Mouse (Mus musculus) limb, embryonic 15.5 days (tissue): ENCODE data around the gene Tekt5. TPM values are rescaled to one million over a fixed set of nuclear protein-coding genes. Genes with fewer than 3 reads are reported as not detected.

ENCODE experiments used
- ATAC-seq: fragments of 200-750 bp; cut with Nextera tagmentation; 2 replicates; pipeline ENCODE4 v1.8.0; 2017; ENCODE audit warnings: low read depth, moderate TSS enrichment; ENCODE audit not compliant: insufficient number of reproducible peaks, low FRiP score, low TSS enrichment
- H3K27ac ChIP-seq: fragments of 300-500 bp; sonication (generic); 2 replicates; pipeline ENCODE4 v1.5.1; 2015; ENCODE audit warnings: moderate library complexity, mild to moderate bottlenecking, inconsistent platforms
- H3K27me3 ChIP-seq: fragments of 300-500 bp; sonication (generic); 2 replicates; pipeline ENCODE4 v1.6.1; 2015; ENCODE audit warnings: inconsistent platforms
- H3K36me3 ChIP-seq: fragments of 300-500 bp; sonication (generic); 2 replicates; pipeline ENCODE4 v1.6.1; 2015; ENCODE audit warnings: inconsistent platforms
- H3K4me1 ChIP-seq: fragments of 300-500 bp; sonication (generic); 2 replicates; pipeline ENCODE4 v1.6.1; 2015; ENCODE audit warnings: inconsistent platforms
- H3K4me2 ChIP-seq: fragments of 300-500 bp; sonication (generic); 2 replicates; pipeline ENCODE4 v1.6.1; 2015; ENCODE audit warnings: mild to moderate bottlenecking, inconsistent platforms
- H3K4me3 ChIP-seq: fragments of 300-500 bp; sonication (generic); 2 replicates; pipeline ENCODE4 v1.5.1; 2015; ENCODE audit warnings: mild to moderate bottlenecking, inconsistent platforms
- H3K9ac ChIP-seq: fragments of 300-500 bp; sonication (generic); 2 replicates; pipeline ENCODE4 v1.6.1; 2015; ENCODE audit warnings: inconsistent platforms
- H3K9me3 ChIP-seq: fragments of 300-500 bp; sonication (generic); 2 replicates; pipeline ENCODE4 v1.6.1; 2016; ENCODE audit warnings: inconsistent platforms
- WGBS: fragments of 180-500 bp; shearing (Covaris S2); methylation state at CpG from one replicate; pipeline ENCODE4 v1.1.7; 2015; 5-methylcytosine and 5-hydroxymethylcytosine counted together
- polyA plus RNA-seq: library from polyadenylated mRNA; unstranded; fragments of >200 nt; fragmentation: Nextera tagmentation; extraction: Ambion mirVana; gene quantifications from 2 replicates; pipeline ENCODE4 v1.2.1, GENCODE M21; 2015

The Tekt5 gene
- polyA plus RNA-seq, 1 experiment from 2014 or later: 1.6 TPM

DNA sequence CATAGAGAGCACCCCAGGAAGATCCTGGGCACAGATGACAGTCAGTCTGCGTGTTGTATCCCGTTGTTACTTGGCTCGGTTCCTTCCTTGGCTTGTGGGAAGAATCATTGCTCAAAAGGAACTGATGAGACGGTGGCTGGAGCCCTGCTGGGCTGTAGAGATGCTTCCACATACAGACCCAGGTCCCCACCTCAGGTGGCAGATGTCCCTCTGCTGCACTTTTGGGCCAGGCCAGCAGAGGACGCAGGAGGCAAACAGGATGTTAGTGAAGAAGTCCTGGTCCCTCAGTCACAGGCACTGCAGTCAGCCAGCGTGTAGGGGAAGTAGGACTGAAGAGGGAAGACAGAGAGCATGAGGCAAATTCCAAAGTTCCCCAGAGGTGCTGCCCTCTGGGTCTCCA, 20.7 kb upstream of the Tekt5 start:
- H3K9ac ChIP-seq: no peak overlapping the region
- H3K27ac ChIP-seq: no peak overlapping the region
- ATAC-seq: no peak
- no peaks in the 10 kb centered on the region for H3K9me3 ChIP-seq
- H3K36me3 ChIP-seq: peaks cover 72% of the 10 kb centered on the region
- no peaks in the 10 kb centered on the region for H3K27me3 ChIP-seq
- H3K4me1 ChIP-seq: peaks cover 10% of the 10 kb centered on the region
- WGBS: 73% methylated on average over 6 of the region's 6 CpGs
- no peak overlapping the region for H3K4me3 ChIP-seq
- no peak overlapping the region for H3K4me2 ChIP-seq

DNA sequence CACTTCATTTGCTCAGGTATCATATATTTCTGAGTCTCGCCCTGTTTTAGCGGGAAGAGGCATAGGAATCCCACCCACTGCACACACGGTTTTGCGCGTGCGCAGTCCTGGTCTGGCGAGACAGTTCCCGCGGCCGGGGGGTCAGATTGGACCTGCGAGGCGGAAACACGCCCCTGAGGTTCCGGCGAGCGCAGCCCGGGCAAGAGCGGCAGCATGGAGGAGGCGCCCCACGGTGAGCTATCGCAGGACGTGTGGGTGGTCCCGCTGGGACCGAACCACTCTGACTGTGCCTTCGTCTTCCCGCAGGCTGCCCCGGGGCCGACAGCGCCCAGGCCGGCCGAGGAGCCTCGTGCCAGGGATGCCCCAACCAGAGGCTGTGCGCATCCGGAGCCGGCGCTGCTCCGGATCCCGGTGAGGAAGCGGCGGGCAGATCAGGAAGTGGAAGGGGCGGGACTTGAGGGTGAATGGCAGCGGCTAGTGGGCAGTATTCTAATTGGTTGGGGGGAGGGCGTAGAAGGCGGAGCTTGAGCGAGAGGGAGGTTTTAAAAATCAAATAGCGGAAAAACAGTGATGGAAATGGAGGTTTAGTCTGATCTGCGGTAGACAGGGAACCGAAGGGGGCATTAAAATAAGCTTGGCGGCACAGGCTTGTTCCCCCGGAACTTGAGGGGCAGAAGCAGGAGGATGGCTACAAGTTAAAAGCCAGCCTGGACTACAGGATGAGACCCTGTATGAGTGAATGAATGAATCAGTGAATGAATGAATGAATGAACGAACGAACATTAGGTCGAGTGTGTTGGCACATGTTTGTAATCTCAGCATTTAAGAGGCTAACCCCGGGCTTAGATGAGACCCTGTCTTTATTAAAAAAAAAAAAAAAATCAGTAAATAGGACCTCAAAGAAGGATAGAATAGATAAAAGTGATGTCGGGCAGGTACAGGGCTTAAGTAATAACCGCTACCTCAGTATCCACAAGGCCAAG, 16.8 kb upstream of the Tekt5 start, which contains the start of gene Nubp1:
Nubp1 (plus strand) TSS at position 185 of the 983 bp plus-strand sequence.
- H3K4me3 ChIP-seq: peak within 1 kb of the TSS; percentile 88
- H3K4me1 ChIP-seq: peaks cover 10% of the 10 kb centered on the region
- 3% methylated on average over 56 of the region's 56 CpGs for WGBS
- peak within 1 kb of the TSS; percentile 79 for H3K9ac ChIP-seq
- peak within 1 kb of the TSS; percentile 95 for H3K27ac ChIP-seq
- ATAC-seq: peak; percentile 94
- no peaks in the 10 kb centered on the region for H3K9me3 ChIP-seq
- H3K4me2 ChIP-seq: peak within 1 kb of the TSS; percentile 73
- peaks cover 38% of the 10 kb centered on the region for H3K36me3 ChIP-seq
- H3K27me3 ChIP-seq: no peaks in the 10 kb centered on the region

DNA sequence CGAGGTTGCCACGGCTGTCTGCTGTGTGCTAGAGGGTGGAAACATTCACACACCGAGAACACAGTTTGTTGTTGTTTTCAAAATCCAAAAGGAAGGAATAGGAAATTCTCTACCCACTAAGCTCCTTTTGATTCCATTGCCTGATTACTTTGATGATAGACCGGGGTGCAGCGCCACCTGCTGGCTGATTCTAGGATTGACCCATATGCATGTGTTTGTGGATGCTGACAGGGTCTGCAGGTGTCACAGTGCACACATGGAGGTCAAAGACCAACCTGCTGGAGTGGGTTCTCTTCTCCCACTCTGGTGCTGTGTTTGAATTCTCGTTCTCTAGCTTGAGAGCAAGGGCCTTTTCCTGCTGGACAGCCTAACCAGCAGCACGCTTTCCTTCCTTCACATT, 3.9 kb upstream of the Tekt5 start:
- H3K36me3 ChIP-seq: no peaks in the 10 kb centered on the region
- no peak overlapping the region for H3K4me3 ChIP-seq
- no peaks in the 10 kb centered on the region for H3K9me3 ChIP-seq
- peaks cover 12% of the 10 kb centered on the region for H3K27me3 ChIP-seq
- H3K27ac ChIP-seq: no peak overlapping the region
- H3K4me1 ChIP-seq: peaks cover 8% of the 10 kb centered on the region
- no peak overlapping the region for H3K9ac ChIP-seq
- no peak overlapping the region for H3K4me2 ChIP-seq
- WGBS: 34% methylated on average over 7 of the region's 7 CpGs
- ATAC-seq: no peak

DNA sequence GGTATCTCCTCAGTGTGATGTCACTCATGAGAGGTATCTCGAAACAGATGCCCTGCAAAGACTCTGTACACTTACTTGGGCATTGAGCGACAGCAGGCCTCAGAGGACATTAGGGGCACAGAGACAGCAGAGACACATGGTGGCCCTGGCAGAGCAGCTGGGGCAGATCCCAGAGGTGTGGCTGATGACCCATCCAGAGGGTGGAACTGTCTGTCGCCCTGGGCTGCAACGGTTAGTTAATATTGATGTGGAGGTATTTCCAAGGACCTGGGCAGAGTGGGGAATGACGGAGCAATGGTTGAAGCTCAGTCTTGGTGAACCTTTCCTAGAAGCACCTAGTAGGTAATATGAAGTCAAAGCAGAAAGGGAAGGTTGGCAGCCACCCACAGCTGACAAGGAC, 3.5 kb upstream of the Tekt5 start:
- Histone ChIP-seq H3K9me3 (no peaks in the 10 kb centered on the region), H3K27ac (no peak overlapping the region), H3K9ac (no peak overlapping the region), H3K4me2 (no peak overlapping the region), H3K27me3 (peaks cover 15% of the 10 kb centered on the region), H3K4me3 (no peak overlapping the region), H3K4me1 (peaks cover 8% of the 10 kb centered on the region), H3K36me3 (no peaks in the 10 kb centered on the region)
- 71% methylated on average over 5 of the region's 5 CpGs for WGBS
- no peak for ATAC-seq

DNA sequence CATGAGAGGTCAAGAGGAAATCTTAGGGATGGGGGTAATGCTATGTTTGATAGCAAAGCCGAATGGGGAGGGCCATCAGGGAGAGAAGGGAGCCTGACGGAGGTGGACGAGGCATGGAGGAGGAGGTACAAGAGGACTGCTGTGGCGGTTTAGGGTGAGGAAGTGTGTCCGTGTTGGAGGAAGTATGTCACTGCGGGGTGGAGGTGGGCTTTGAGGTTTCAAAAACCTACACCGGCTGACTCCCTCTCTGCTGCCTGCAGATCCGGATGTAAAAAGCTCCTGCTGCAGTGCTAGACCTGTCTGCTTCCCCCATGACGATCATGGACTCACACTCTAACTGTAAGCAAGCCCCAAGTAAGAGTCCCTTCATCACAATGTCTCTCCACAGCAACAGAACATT, 2.7 kb downstream of the Tekt5 start:
- Histone ChIP-seq H3K27ac (no peak overlapping the region), H3K36me3 (no peaks in the 10 kb centered on the region), H3K9ac (no peak overlapping the region), H3K4me2 (no peak overlapping the region), H3K9me3 (no peaks in the 10 kb centered on the region), H3K27me3 (peaks cover 15% of the 10 kb centered on the region), H3K4me3 (no peak overlapping the region), H3K4me1 (peaks cover 8% of the 10 kb centered on the region)
- WGBS: 81% methylated on average over 9 of the region's 9 CpGs
- ATAC-seq: no peak

DNA sequence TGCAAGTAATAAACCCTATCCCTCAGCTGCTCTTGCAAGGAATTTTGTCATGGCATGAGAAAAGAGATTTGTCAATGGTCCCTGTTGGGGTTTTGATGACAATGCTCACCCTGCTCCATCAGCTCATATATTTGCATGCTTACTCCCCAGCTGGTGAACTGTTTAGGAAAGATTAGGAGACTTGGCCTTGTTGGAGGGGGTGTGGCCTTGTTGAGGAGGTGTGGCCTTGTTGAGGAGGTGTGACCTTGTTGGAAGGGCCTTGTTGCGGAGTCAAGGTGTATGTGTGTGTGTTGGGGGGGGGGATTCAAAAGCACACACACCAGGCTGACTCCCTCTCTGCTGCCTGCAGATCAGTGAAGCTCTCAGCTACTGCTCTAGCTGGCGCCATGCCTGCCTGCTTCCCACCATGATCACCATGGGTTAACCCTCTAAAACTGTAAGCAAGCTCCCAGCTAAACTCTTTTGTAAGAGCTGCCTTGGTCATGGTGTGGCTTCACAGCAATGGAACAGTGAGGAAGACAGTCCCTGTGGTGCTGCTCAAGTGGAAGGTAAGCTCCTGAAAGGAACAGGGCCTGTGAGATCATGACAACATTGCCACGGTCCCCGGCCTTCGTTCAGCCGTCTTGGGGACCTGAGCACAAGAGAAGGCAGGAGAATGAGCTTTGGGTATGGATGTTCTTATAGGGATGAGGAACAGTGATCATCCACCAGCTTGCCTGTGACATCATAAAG, 6.5 kb downstream of the Tekt5 start:
- Histone ChIP-seq H3K27me3 (no peaks in the 10 kb centered on the region), H3K4me3 (no peak overlapping the region), H3K36me3 (no peaks in the 10 kb centered on the region), H3K27ac (no peak overlapping the region), H3K9me3 (no peaks in the 10 kb centered on the region), H3K4me1 (no peaks in the 10 kb centered on the region), H3K4me2 (no peak overlapping the region), H3K9ac (no peak overlapping the region)
- 86% methylated on average over 6 of the region's 6 CpGs for WGBS
- ATAC-seq: no peak

DNA sequence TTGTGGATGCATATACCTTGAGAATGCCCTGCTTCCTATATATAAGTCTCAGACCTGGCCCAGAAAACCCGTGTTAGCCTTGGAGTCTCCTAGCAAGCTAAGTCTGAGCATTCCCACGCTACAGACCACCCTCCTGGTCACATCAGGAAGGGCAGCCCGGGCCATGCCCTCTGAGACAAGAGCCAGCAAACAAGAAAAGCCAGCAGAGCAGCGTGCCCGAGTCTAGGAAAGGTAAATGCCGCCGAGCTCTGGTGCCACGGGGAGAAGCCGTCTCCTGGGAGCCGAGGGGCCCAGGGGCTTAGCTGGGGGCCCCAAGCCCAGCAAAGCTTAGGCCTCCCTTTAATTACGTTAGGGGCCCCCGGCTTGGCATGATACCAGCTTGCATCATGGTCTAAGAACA, 10.0 kb downstream of the Tekt5 start:
- Histone ChIP-seq H3K27me3 (no peaks in the 10 kb centered on the region), H3K4me2 (no peak overlapping the region), H3K27ac (peak overlapping the region; percentile 62; the same call in 1 of the 2 replicates), H3K9ac (no peak overlapping the region), H3K9me3 (no peaks in the 10 kb centered on the region), H3K4me3 (no peak overlapping the region), H3K36me3 (no peaks in the 10 kb centered on the region), H3K4me1 (no peaks in the 10 kb centered on the region)
- no peak for ATAC-seq
- WGBS: 74% methylated on average over 12 of the region's 12 CpGs

DNA sequence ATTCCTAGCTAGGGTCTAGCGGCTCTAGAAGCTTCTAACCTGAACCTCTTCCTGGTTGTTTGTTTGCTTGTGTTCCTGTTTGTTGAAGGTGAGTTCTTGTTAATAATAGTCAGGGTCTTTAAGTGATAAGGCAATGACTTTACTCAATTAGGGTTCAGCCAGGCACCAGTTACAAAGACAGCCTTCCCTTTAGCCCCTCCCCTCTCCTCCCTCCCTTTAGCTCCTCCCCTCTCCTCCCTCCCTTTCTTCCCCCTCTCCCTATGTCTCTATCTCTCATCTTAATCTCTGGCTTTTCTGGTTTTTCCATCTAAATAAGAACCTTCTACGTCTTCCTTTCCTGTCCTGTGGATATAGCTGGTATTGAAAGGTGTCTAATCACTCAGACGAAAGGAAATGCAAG, 10.7 kb downstream of the Tekt5 start:
- H3K27ac ChIP-seq: peak overlapping the region; percentile 62
- 67% methylated on average over 3 of the region's 3 CpGs for WGBS

DNA sequence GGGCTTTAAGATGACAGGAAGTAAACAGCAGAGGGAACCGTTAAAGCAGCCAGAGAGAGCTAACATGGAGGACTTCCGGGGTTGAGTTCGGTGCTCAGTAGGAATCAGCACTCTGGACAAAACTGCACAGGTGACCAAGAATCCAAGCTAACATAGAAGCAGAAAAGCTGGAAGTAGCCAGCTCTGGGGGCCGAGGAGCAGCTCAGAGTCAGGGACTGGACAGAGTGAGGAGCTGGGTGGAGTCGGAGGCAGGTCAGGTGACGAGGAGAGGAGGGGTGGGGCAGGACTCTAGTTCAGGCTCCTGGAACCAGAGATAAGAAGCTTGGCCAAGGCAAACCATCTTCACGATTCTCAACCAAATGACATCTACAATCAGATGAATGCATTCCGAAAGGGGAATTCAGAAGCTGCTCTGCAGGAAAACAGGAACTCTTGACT, 11.2 kb downstream of the Tekt5 start:
- Histone ChIP-seq H3K4me3 (peak overlapping the region; percentile 19), H3K9ac (no peak overlapping the region)
- 29% methylated on average over 8 of the region's 8 CpGs for WGBS

More for the DNA sequence above, 10.7 kb downstream of the Tekt5 start:
- Histone ChIP-seq H3K4me1 (no peaks in the 10 kb centered on the region), H3K9me3 (no peaks in the 10 kb centered on the region), H3K4me3 (no peak overlapping the region), H3K36me3 (no peaks in the 10 kb centered on the region), H3K9ac (no peak overlapping the region), H3K4me2 (peak overlapping the region; percentile 27), H3K27me3 (no peaks in the 10 kb centered on the region)
- no peak for ATAC-seq

DNA sequence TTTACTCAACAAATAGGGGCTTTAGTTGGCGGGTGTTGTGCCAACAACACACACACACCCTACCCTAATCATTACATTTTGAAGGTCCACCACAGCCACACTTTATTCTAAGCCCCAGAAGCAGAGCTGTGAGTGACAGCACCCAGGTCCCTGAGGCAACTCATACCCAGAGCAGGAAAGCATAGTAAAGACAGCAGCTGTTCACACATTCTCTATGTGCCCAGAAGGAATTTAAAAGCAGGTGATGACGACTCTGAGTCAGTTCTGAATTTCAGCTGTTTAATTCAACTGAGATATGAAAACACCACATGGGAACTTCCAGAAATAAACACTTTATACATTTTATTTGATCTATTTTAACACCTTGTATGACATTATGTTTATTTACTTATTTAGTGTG, 15.8 kb downstream of the Tekt5 start:
- no peaks in the 10 kb centered on the region for H3K9me3 ChIP-seq
- peaks cover 2% of the 10 kb centered on the region for H3K4me1 ChIP-seq
- H3K4me2 ChIP-seq: no peak overlapping the region
- 37% methylated on average over 2 of the region's 2 CpGs for WGBS
- 0 out of 2 replicates have a peak overlapping the region, but pooled peaks have one; percentile 1 for H3K27ac ChIP-seq
- no peaks in the 10 kb centered on the region for H3K36me3 ChIP-seq
- no peak overlapping the region for H3K4me3 ChIP-seq
- H3K9ac ChIP-seq: no peak overlapping the region
- no peak for ATAC-seq
- peaks cover 7% of the 10 kb centered on the region; the same call in 1 of the 2 replicates for H3K27me3 ChIP-seq

More for the DNA sequence above, 11.2 kb downstream of the Tekt5 start:
- Histone ChIP-seq H3K27ac (no peak overlapping the region), H3K36me3 (no peaks in the 10 kb centered on the region), H3K4me2 (peak overlapping the region; percentile 27), H3K27me3 (no peaks in the 10 kb centered on the region), H3K9me3 (no peaks in the 10 kb centered on the region), H3K4me1 (no peaks in the 10 kb centered on the region)
- ATAC-seq: no peak

DNA sequence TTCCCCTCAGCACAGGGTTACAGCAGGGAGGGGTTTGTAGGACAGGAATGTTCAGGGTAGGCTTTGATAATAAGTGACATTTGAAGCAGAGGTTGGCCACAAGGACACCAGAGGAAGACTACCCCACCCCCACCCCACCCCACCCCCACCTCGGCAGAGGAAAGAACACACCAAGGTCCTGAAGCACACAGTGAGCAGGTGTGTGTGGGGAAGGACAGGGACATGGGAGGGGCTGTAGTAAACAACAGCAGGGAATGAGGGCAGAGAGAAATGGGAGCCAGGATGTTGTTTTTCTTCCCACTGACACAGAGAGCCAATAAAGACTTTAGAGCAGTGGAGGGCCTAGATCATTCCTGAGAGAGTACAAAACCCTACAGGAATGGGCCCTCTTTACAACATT, 18.0 kb downstream of the Tekt5 start:
- no peaks in the 10 kb centered on the region for H3K36me3 ChIP-seq
- WGBS: 35% methylated on average over 1 of the region's 1 CpGs
- no peak overlapping the region for H3K4me3 ChIP-seq
- no peak for ATAC-seq
- peaks cover 7% of the 10 kb centered on the region; the same call in 1 of the 2 replicates for H3K27me3 ChIP-seq
- H3K27ac ChIP-seq: no peak overlapping the region
- H3K4me1 ChIP-seq: peaks cover 6% of the 10 kb centered on the region
- no peaks in the 10 kb centered on the region for H3K9me3 ChIP-seq
- H3K9ac ChIP-seq: no peak overlapping the region
- no peak overlapping the region for H3K4me2 ChIP-seq
